Mouse (Mus musculus): ENCODE measurements around the gene 4932438H23Rik.

4932438H23Rik gene

GRCm38 (mm10) chr16:91010581-91011020 is 84.3 kb downstream of the 4932438H23Rik start:
- in situ Hi-C loops (cut with MboI), result no loop called here

- in situ Hi-C loops (cut with MboI), result no loop called here
These were observed 84.9 kb downstream of the 4932438H23Rik start for GRCm38 (mm10) chr16:91009942-91010529.

GRCm38 (mm10) chr16:91004915-91005538 is 89.9 kb downstream of the 4932438H23Rik start:
- in situ Hi-C loops (cut with MboI), result no loop called here

Data from mature B cell (primary cell).